Mouse (Mus musculus) embryonic fibroblast, embryonic 13.5 days (primary cell): ENCODE data around the gene Slc35b1.

ENCODE experiments used
- CTCF ChIP-seq: IDR thresholded peaks from 2 replicates; pipeline ENCODE4 v1.5.1; 2011; ENCODE audit warnings: mild to moderate bottlenecking, control low read depth, low read length, moderate library complexity, borderline replicate concordance; ENCODE audit not compliant: insufficient read depth
- POLR2A ChIP-seq: IDR thresholded peaks from 2 replicates; pipeline ENCODE4 v1.6.1; 2011; ENCODE audit warnings: low read depth, mild to moderate bottlenecking, control low read depth, low read length, moderate library complexity

- TF ChIP-seq CTCF: no peak
- no peak for TF ChIP-seq POLR2A
These were observed 20.1 kb upstream of the Slc35b1 start for GRCm38 (mm10) chr11:95364388-95364787.
